Mouse (Mus musculus): ENCODE measurements at regions not wholly inside any gene's neighbourhood (a gene's known extent, or its start where the extent isn't known, plus 50 kb on each side); places are given as distances from the start of the nearest gene placed in this dataset.
"Not testable (repeated sequence)": the region's sequence is repeated elsewhere in the genome, so short reads cannot be mapped to it uniquely, and the experiment has no call there.

GRCm38 (mm10) chr2:78392425-78392824 is 446.2 kb upstream of the Cwc22 start:
- no peak for DNase-seq (ENCODE audit: low spot score)
- Histone ChIP-seq H3K27ac (no peak overlapping the region), H3K27me3 (ENCODE audit: insufficient read depth, poor library complexity, severe bottlenecking) (no peaks in the 10 kb centered on the region), H3K4me3 (no peak overlapping the region), H3K36me3 (no peaks in the 10 kb centered on the region), H3K4me1 (no peaks in the 10 kb centered on the region), H3K9me3 (no peaks in the 10 kb centered on the region)
- 73% methylated on average over 2 of the region's 2 CpGs for WGBS

- Histone ChIP-seq H3K36me3 (no peaks in the 10 kb centered on the region), H3K27ac (no peak overlapping the region), H3K27me3 (ENCODE audit: insufficient read depth, poor library complexity, severe bottlenecking) (no peaks in the 10 kb centered on the region), H3K9me3 (no peaks in the 10 kb centered on the region), H3K4me1 (no peaks in the 10 kb centered on the region), H3K4me3 (no peak overlapping the region)
- DNase-seq (ENCODE audit: low spot score), result no peak
- WGBS, result 74% methylated on average over 4 of the region's 4 CpGs
These were observed 441.8 kb upstream of the Cwc22 start for GRCm38 (mm10) chr2:78388001-78388400.

GRCm38 (mm10) chr2:78381234-78381633 is 435.1 kb upstream of the Cwc22 start:
- Histone ChIP-seq H3K36me3 (no peaks in the 10 kb centered on the region), H3K27me3 (ENCODE audit: insufficient read depth, poor library complexity, severe bottlenecking) (no peaks in the 10 kb centered on the region), H3K27ac (no peak overlapping the region), H3K9me3 (no peaks in the 10 kb centered on the region), H3K4me1 (no peaks in the 10 kb centered on the region), H3K4me3 (no peak overlapping the region)
- no peak for DNase-seq (ENCODE audit: low spot score)

- no peaks in the 10 kb centered on the region for H3K9me3 ChIP-seq
- H3K27me3 ChIP-seq (ENCODE audit: insufficient read depth, poor library complexity, severe bottlenecking), result no peaks in the 10 kb centered on the region
- no peak overlapping the region for H3K27ac ChIP-seq
- no peaks in the 10 kb centered on the region for H3K36me3 ChIP-seq
- 79% methylated on average over 5 of the region's 5 CpGs for WGBS
- no peaks in the 10 kb centered on the region for H3K4me1 ChIP-seq
- DNase-seq (ENCODE audit: low spot score), result no peak
- no peak overlapping the region for H3K4me3 ChIP-seq
These were observed 385.7 kb upstream of the Cwc22 start for GRCm38 (mm10) chr2:78331736-78332475.

GRCm38 (mm10) chr2:78326091-78326490 is 379.9 kb upstream of the Cwc22 start:
- Histone ChIP-seq H3K4me1 (no peaks in the 10 kb centered on the region), H3K36me3 (no peaks in the 10 kb centered on the region), H3K27me3 (ENCODE audit: insufficient read depth, poor library complexity, severe bottlenecking) (no peaks in the 10 kb centered on the region), H3K4me3 (no peak overlapping the region), H3K27ac (no peak overlapping the region), H3K9me3 (no peaks in the 10 kb centered on the region)
- DNase-seq (ENCODE audit: low spot score), result no peak
- 81% methylated on average over 2 of the region's 2 CpGs for WGBS

GRCm38 (mm10) chr2:78322216-78322965 is 376.2 kb upstream of the Cwc22 start:
- Histone ChIP-seq H3K4me3 (no peak overlapping the region), H3K27me3 (ENCODE audit: insufficient read depth, poor library complexity, severe bottlenecking) (no peaks in the 10 kb centered on the region), H3K9me3 (no peaks in the 10 kb centered on the region), H3K4me1 (no peaks in the 10 kb centered on the region), H3K36me3 (no peaks in the 10 kb centered on the region), H3K27ac (no peak overlapping the region)
- DNase-seq (ENCODE audit: low spot score), result no peak
- 64% methylated on average over 3 of the region's 3 CpGs for WGBS

- Histone ChIP-seq H3K9me3 (no peaks in the 10 kb centered on the region), H3K27me3 (ENCODE audit: insufficient read depth, poor library complexity, severe bottlenecking) (no peaks in the 10 kb centered on the region), H3K4me3 (no peak overlapping the region), H3K27ac (no peak overlapping the region), H3K36me3 (no peaks in the 10 kb centered on the region), H3K4me1 (no peaks in the 10 kb centered on the region)
- 78% methylated on average over 13 of the region's 13 CpGs for WGBS
- DNase-seq (ENCODE audit: low spot score), result no peak
These were observed 365.8 kb upstream of the Cwc22 start for GRCm38 (mm10) chr2:78311766-78312491.

- no peaks in the 10 kb centered on the region for H3K27me3 ChIP-seq (ENCODE audit: insufficient read depth, poor library complexity, severe bottlenecking)
- H3K4me3 ChIP-seq, result no peak overlapping the region
- H3K9me3 ChIP-seq, result no peaks in the 10 kb centered on the region
- H3K36me3 ChIP-seq, result no peaks in the 10 kb centered on the region
- DNase-seq (ENCODE audit: low spot score), result no peak
- 55% methylated on average over 2 of the region's 2 CpGs for WGBS
- no peaks in the 10 kb centered on the region for H3K4me1 ChIP-seq
- no peak overlapping the region for H3K27ac ChIP-seq
These were observed 363.2 kb upstream of the Cwc22 start for GRCm38 (mm10) chr2:78309361-78309760.

GRCm38 (mm10) chr2:78306897-78307296 is 360.7 kb upstream of the Cwc22 start:
- WGBS, result 83% methylated on average over 4 of the region's 4 CpGs
- no peaks in the 10 kb centered on the region for H3K36me3 ChIP-seq

GRCm38 (mm10) chr2:78291665-78292064 is 345.5 kb upstream of the Cwc22 start:
- Histone ChIP-seq H3K4me3 (no peak overlapping the region), H3K27ac (peak overlapping the region; percentile 47; the same call in 1 of the 2 replicates), H3K27me3 (ENCODE audit: insufficient read depth, poor library complexity, severe bottlenecking) (no peaks in the 10 kb centered on the region), H3K4me1 (peaks cover 13% of the 10 kb centered on the region; the same call in 1 of the 2 replicates), H3K9me3 (no peaks in the 10 kb centered on the region), H3K36me3 (no peaks in the 10 kb centered on the region)
- WGBS, result 2% methylated on average over 1 of the region's 1 CpGs
- no peak for DNase-seq (ENCODE audit: low spot score)

More at GRCm38 (mm10) chr2:78306897-78307296, 360.7 kb upstream of the Cwc22 start:
- no peaks in the 10 kb centered on the region for H3K27me3 ChIP-seq (ENCODE audit: insufficient read depth, poor library complexity, severe bottlenecking)
- no peak overlapping the region for H3K27ac ChIP-seq
- no peaks in the 10 kb centered on the region for H3K4me1 ChIP-seq
- no peak for DNase-seq (ENCODE audit: low spot score)
- no peak overlapping the region for H3K4me3 ChIP-seq
- H3K9me3 ChIP-seq, result no peaks in the 10 kb centered on the region

GRCm38 (mm10) chr2:78284806-78285205 is 338.6 kb upstream of the Cwc22 start:
- Histone ChIP-seq H3K36me3 (no peaks in the 10 kb centered on the region), H3K27ac (no peak overlapping the region; the same call in 1 of the 2 replicates), H3K9me3 (no peaks in the 10 kb centered on the region), H3K4me1 (peaks cover 15% of the 10 kb centered on the region), H3K27me3 (ENCODE audit: insufficient read depth, poor library complexity, severe bottlenecking) (no peaks in the 10 kb centered on the region), H3K4me3 (no peak overlapping the region)
- no peak for DNase-seq (ENCODE audit: low spot score)

GRCm38 (mm10) chr2:78283605-78284004 is 337.4 kb upstream of the Cwc22 start:
- DNase-seq (ENCODE audit: low spot score), result no peak
- Histone ChIP-seq H3K36me3 (no peaks in the 10 kb centered on the region), H3K27ac (no peak overlapping the region), H3K4me3 (no peak overlapping the region), H3K27me3 (ENCODE audit: insufficient read depth, poor library complexity, severe bottlenecking) (no peaks in the 10 kb centered on the region), H3K9me3 (no peaks in the 10 kb centered on the region), H3K4me1 (peaks cover 20% of the 10 kb centered on the region)
- 41% methylated on average over 4 of the region's 4 CpGs for WGBS

- 61% methylated on average over 6 of the region's 6 CpGs for WGBS
- DNase-seq (ENCODE audit: low spot score); H3K4me3 ChIP-seq; H3K36me3 ChIP-seq; H3K27ac ChIP-seq; H3K27me3 ChIP-seq (ENCODE audit: insufficient read depth, poor library complexity, severe bottlenecking); H3K9me3 ChIP-seq: not testable (repeated sequence)
- H3K4me1 ChIP-seq, result peaks cover 20% of the 10 kb centered on the region
These were observed 335.7 kb upstream of the Cwc22 start for GRCm38 (mm10) chr2:78281846-78282245.
